Mouse (Mus musculus) neutrophil, adult 5-6 weeks (primary cell): ENCODE data around the gene Aunip. TPM values are rescaled to one million over a fixed set of nuclear protein-coding genes. Genes with fewer than 3 reads are reported as not detected.

Experiments
- ATAC-seq: fragments of 151-379, 151-347 bp; 2 replicates; pipeline ENCODE4 v1.8.0; 2017; ENCODE audit warnings: mild to moderate bottlenecking, moderate TSS enrichment; ENCODE audit not compliant: insufficient number of reproducible peaks, poor library complexity, low FRiP score, severe bottlenecking; ENCODE audit errors: extremely low read depth
- total RNA-seq: library from RNA; stranded (forward); fragments of 200-1000 nt; gene quantifications from 2 replicates; pipeline ENCODE4 v1.2.3, GENCODE M21; 2017

Gene Aunip
- total RNA-seq, 1 experiment from 2014 or later: not detected

GRCm38 (mm10) chr4:134570704-134571451 lies 60.1 kb downstream of the Aunip start:
- no peak for ATAC-seq

GRCm38 (mm10) chr4:134572449-134573300 lies 61.9 kb downstream of the Aunip start:
- ATAC-seq: no peak

Other genes starting within 250 kb of the Aunip start
- 15.5 and 18.7 TPM in 2 replicates for gene Pdik1l, start 223.1 kb upstream of the Aunip start, total RNA-seq
- gene Trim63, start 195.9 kb upstream of the Aunip start, total RNA-seq: not detected in 2 replicates
- gene Slc30a2, start 167.8 kb upstream of the Aunip start, total RNA-seq: not detected in 2 replicates
- 0.86 and 1.3 TPM in 2 replicates for gene Extl1, start 127.1 kb upstream of the Aunip start, total RNA-seq
- 0.12 and 0.74 TPM in 2 replicates for gene Pafah2, start 114.7 kb upstream of the Aunip start, total RNA-seq
- gene Stmn1, start 42.7 kb upstream of the Aunip start, total RNA-seq: 9.9 and 16.6 TPM in 2 replicates
- gene Paqr7, start 14.3 kb upstream of the Aunip start, total RNA-seq: 3.5 and 3.7 TPM in 2 replicates
- gene Mtfr1l, start 24.4 kb downstream of the Aunip start, total RNA-seq: 37.7 and 39.2 TPM in 2 replicates
- gene Selenon, start 41.2 kb downstream of the Aunip start, total RNA-seq: 44.2 and 44.3 TPM in 2 replicates
- 2.0 and 2.2 TPM in 2 replicates for gene Man1c1, start 193.3 kb downstream of the Aunip start, total RNA-seq